Mouse (Mus musculus): Measurements from ENCODE around the gene Rgmb. TPM values are rescaled to one million over a fixed set of nuclear protein-coding genes. Genes with fewer than 3 reads are reported as not detected.

Gene Rgmb
- polyA plus RNA-seq, 1 experiment from 2014 or later, result 140 TPM

DNA sequence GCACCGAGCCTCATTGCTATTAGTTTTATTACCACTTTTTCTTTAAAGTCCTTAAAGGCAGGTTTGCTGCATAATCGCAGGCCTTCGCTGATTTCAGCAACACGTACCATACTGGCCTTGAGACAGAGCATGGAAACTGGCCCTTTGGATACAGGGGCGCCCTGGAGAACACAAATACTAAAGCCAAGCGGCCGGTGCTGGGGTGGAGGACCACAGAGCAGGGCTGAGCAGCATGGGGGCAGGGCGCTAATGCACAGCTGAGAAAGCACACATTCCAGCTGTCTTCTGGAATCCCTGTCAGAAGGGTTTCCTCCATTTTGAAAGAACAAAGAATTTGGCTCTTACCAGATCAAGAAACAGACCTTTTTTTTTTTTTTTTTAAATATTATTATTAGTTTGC, 12.5 kb downstream of the Rgmb start:
- H3K9ac ChIP-seq, result no peak overlapping the region
- no peak for ATAC-seq (ENCODE audit: low FRiP score)
- no peak overlapping the region for H3K27ac ChIP-seq
- peaks cover 74% of the 10 kb centered on the region for H3K4me1 ChIP-seq
- H3K4me3 ChIP-seq, result no peak overlapping the region
- no peak overlapping the region for H3K4me2 ChIP-seq (replicated peaks)
- no peaks in the 10 kb centered on the region for H3K27me3 ChIP-seq
- peaks cover 39% of the 10 kb centered on the region for H3K36me3 ChIP-seq
- H3K9me3 ChIP-seq (replicated peaks), result no peaks in the 10 kb centered on the region
- WGBS, result 73% methylated on average over 8 of the region's 8 CpGs

DNA sequence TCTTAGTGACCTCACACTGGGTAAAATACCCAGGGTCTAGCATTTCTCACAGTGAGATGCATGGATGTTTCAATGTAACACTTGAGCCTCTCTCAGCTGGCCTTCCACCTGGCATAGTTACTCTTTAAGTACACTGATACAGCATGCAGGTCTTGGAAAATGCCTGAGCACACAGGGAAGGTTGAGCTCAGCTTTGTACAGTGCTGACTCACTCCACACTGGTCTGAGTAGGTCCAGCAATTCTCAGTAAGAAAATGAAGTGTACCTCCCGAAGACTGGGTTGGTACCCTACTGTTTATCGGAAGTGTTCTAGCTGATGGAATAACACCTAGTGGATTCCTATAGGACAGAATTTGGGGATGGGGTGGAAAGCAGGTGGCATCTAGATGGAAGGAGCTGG, 13.2 kb downstream of the Rgmb start:
- Histone ChIP-seq H3K27ac (no peak overlapping the region), H3K36me3 (peaks cover 42% of the 10 kb centered on the region), H3K4me3 (no peak overlapping the region), H3K27me3 (no peaks in the 10 kb centered on the region), H3K9ac (no peak overlapping the region), H3K4me1 (peaks cover 71% of the 10 kb centered on the region), H3K4me2 (replicated peaks) (no peak overlapping the region), H3K9me3 (replicated peaks) (no peaks in the 10 kb centered on the region)
- no peak for ATAC-seq (ENCODE audit: low FRiP score)
- 98% methylated on average over 2 of the region's 2 CpGs for WGBS

DNA sequence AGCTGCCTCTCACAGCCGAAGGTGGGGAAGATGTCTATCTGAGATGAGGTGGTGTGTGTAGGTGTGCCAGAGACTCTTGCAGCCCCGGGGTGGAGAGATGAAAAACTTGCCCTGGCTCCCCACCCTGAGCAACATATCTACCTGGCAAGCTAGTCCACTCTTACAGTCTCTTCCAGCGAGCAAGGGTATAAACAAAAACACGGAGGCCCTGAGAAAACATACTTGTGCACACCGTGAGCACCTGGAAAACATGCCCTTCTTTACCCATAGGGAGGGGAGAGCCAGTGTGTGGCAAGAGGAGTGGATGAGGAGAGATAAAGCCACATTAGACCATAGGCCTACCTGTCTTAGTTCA, 13.8 kb downstream of the Rgmb start:
- H3K4me2 ChIP-seq (replicated peaks), result no peak overlapping the region
- peaks cover 44% of the 10 kb centered on the region for H3K36me3 ChIP-seq
- H3K27ac ChIP-seq, result no peak overlapping the region
- no peak overlapping the region for H3K9ac ChIP-seq
- peaks cover 70% of the 10 kb centered on the region for H3K4me1 ChIP-seq
- no peaks in the 10 kb centered on the region for H3K9me3 ChIP-seq (replicated peaks)
- 91% methylated on average over 5 of the region's 5 CpGs for WGBS
- no peak for ATAC-seq (ENCODE audit: low FRiP score)
- no peak overlapping the region for H3K4me3 ChIP-seq
- H3K27me3 ChIP-seq, result no peaks in the 10 kb centered on the region

DNA sequence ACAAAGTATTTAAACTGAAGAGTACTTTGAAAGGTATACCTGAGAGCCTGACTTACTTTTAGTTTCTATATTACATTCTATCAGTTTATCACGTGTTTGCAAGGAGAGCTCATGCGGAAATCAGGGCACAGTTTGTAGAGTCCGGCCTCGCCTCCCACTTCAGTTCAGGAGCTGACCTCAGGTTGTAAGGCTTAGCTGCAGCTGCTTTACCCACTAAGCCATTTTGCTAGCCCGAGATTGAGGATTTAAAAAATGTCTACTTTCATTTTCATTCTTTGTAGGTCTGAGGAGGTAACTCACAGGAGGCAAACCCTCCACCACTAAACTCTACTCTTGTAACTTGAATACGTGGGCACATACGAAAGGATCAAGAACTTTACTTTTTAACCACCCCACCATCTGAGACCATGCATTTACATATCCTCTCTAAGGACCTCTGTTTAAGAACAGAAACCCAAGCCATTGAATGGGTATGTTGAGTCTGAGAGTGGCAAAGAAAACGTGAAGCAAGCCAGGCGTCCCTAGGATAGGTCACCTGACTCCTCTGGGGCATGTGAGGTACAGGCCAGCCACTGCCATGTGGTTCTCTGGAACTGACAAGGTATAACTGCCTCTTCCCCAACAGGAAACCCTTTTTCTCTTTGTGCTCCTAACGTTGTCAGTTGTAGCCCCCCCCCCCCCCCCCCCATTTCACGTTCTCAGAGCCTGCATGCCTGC, 14.3 kb downstream of the Rgmb start:
- Histone ChIP-seq H3K4me1 (peaks cover 71% of the 10 kb centered on the region), H3K36me3 (peaks cover 44% of the 10 kb centered on the region)

DNA sequence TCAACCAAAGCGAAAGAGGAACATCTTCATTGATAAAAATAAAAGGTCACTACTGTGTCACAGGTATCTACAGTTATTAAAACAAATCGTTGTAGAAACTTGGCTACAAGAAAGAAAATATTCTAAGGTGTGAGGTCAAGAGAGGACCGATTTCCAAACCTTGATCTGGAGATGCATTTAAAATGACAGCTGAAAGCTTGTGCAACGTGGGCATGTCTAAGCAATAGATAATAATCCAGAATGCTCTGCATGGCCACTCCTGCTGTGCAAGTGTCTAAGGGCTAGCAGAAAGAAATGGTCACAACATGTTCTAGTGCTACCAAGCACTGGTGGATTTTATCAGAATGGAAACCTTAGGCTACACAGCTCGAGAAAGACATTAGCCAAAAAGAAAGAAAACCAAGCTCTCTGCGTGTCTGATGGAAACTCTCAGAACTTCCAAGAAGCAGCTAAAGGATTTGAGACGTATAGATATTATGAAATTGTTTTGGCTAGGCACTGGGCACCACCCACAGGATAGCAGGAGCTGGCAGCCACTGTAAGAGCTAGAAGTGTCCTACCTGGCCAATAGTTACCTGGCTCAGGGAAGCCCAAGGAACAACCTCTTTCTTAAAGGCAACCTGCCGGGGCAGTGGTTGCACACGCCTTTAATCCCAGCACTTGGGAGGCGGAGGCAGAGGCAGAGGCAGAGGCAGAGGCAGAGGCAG, 15.4 kb downstream of the Rgmb start:
- H3K36me3 ChIP-seq, result peaks cover 39% of the 10 kb centered on the region

More for the DNA sequence above, 14.3 kb downstream of the Rgmb start:
- no peak overlapping the region for H3K4me3 ChIP-seq
- no peak overlapping the region for H3K4me2 ChIP-seq (replicated peaks)
- ATAC-seq (ENCODE audit: low FRiP score), result no peak
- no peak overlapping the region for H3K27ac ChIP-seq
- 83% methylated on average over 9 of the region's 11 CpGs for WGBS
- no peak overlapping the region for H3K9ac ChIP-seq
- H3K27me3 ChIP-seq, result no peaks in the 10 kb centered on the region
- H3K9me3 ChIP-seq (replicated peaks), result no peaks in the 10 kb centered on the region

DNA sequence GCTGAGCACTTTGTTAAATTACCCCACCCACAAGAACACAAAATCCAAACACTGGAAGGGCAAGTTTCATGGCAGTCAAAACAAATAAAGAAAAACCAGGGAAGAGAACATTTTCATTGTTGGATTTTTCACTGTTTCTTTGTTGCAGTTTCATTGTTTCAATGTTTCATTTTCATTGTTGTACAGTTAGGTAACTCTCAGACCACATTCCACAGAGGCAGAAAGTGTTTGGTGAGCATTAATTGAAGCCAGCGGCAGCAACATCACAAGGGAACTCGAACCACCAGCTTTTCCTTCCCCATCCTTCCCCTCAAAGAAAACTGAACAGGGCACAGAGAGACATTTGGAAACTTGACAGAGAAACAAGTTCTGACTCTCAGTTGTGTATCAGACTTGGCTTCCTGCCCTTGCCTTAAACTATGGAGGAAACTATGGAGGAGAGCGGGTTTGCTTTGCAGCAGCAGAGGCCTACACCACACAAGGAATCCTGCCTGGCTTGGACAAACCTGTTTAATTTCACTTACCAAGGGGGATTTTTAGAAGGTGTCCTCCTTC, 17.1 kb downstream of the Rgmb start:
- no peaks in the 10 kb centered on the region for H3K9me3 ChIP-seq (replicated peaks)
- no peak overlapping the region for H3K27ac ChIP-seq
- 0 out of 2 replicates have a peak overlapping the region, but pooled peaks have one; percentile 5 for H3K9ac ChIP-seq
- peaks cover 79% of the 10 kb centered on the region for H3K4me1 ChIP-seq
- no peaks in the 10 kb centered on the region for H3K27me3 ChIP-seq
- H3K4me2 ChIP-seq (replicated peaks), result peak overlapping the region; percentile 12; the same call in 1 of the 2 replicates
- no peak for ATAC-seq (ENCODE audit: low FRiP score)
- no peak overlapping the region for H3K4me3 ChIP-seq
- 82% methylated on average over 3 of the region's 3 CpGs for WGBS
- H3K36me3 ChIP-seq, result peaks cover 27% of the 10 kb centered on the region

More for the DNA sequence above, 15.4 kb downstream of the Rgmb start:
- no peak for ATAC-seq (ENCODE audit: low FRiP score)
- no peak overlapping the region for H3K9ac ChIP-seq
- no peaks in the 10 kb centered on the region for H3K27me3 ChIP-seq
- no peak overlapping the region for H3K27ac ChIP-seq
- no peaks in the 10 kb centered on the region for H3K9me3 ChIP-seq (replicated peaks)
- H3K4me2 ChIP-seq (replicated peaks), result no peak overlapping the region
- peaks cover 71% of the 10 kb centered on the region for H3K4me1 ChIP-seq
- 90% methylated on average over 10 of the region's 10 CpGs for WGBS
- no peak overlapping the region for H3K4me3 ChIP-seq

DNA sequence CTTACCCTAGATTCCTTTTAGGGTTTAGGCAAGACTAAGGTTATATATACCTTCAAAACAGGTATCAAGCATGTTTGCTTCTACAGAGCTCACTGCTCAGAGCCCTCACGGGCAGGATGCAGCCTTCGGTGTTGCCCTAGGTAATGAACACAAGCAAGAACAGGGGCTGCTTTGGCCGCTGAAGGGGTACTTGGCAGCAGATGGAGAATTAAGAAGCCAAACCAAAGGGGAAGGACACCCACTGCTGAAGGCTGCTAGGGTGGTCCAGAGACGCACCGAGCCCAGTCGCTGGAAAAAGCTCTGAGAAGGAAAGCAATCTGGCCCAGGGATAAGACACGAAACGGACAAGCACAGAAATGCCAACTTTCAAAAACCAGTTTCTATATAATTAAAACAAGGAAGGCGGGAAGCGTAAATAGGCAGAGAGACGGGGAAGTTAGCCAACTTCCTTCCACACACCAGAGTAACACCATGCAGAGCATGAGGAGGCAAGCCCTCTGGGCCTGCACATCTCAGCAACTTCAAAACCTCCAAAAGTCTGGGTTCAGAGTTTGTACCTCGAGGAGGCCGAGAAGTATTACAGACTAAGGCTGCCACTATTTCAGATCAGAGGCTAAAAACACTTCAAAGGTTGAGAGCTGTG, 18.6 kb downstream of the Rgmb start:
- Histone ChIP-seq H3K27me3 (no peaks in the 10 kb centered on the region), H3K4me2 (replicated peaks) (no peak overlapping the region), H3K36me3 (peaks cover 20% of the 10 kb centered on the region), H3K4me1 (peaks cover 78% of the 10 kb centered on the region), H3K9me3 (replicated peaks) (no peaks in the 10 kb centered on the region), H3K4me3 (no peak overlapping the region), H3K27ac (no peak overlapping the region), H3K9ac (no peak overlapping the region)
- no peak for ATAC-seq (ENCODE audit: low FRiP score)
- 79% methylated on average over 13 of the region's 13 CpGs for WGBS

DNA sequence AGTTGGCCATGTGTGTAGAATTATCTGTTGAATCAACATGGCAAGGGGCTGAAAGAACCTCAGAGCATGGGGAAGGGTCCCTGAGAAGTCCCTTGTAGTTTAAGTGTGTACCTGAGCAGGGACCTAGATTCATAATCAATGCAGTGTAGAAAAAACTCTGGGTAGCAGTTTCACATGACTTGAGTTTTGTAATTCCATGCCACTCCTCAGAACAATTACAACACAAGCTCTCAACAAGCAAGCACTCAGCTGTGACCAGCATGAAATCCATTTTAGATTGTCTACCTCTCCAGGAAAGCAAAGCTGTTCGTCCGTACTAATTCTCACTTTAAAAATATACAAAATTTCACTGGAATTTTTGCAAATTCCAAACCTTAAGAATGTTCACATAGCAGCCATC, 20.9 kb downstream of the Rgmb start:
- no peak overlapping the region for H3K4me2 ChIP-seq (replicated peaks)
- peaks cover 26% of the 10 kb centered on the region for H3K36me3 ChIP-seq
- ATAC-seq (ENCODE audit: low FRiP score), result no peak
- 56% methylated on average over 2 of the region's 2 CpGs for WGBS
- H3K27me3 ChIP-seq, result no peaks in the 10 kb centered on the region
- no peaks in the 10 kb centered on the region for H3K9me3 ChIP-seq (replicated peaks)
- 0 out of 2 replicates have a peak overlapping the region, but pooled peaks have one; percentile 68 for H3K27ac ChIP-seq
- no peak overlapping the region for H3K9ac ChIP-seq
- H3K4me3 ChIP-seq, result no peak overlapping the region
- peaks cover 64% of the 10 kb centered on the region for H3K4me1 ChIP-seq

DNA sequence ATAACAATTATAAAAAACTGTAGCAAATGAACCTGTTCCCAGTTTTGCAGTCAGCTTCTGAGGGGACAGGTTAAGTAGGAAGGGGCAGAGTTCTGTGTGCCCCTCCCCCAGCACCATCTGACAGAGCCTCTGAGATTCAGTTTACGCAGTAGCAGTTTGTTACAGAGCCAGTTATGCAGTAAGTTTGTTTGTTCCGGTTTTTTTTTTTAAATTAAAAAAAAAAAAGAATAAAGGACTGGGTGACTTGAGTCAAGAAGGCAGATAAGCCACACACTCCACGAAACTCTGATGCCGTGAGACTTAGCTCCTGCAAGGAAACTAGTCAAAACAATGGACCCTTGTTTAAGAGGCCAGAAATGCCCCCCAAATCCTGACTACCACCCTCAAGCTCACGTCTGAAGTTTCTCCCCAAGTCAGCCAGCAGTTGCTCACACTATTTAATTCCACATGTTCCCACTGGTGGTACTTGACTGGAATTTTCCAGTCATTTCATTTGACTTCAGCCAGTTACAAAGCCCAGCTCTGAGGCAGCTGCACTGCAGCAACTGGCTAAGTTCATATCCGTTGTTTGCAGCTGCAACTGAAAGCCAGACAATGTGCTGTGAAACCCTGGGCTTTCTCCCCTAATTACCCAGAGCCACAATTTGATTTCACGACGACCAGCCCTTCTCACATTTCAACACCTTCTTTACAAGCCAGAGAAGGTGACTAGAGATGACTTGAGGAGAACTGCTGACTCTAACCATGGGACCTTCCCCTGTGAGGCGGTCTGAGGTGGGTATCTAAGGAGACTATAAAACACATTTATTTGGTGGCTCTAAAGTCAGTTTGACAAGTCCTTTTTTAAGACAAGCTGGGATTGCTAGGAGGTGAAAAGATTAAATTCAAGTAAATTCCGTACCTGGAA, 22.1 kb downstream of the Rgmb start:
- no peak overlapping the region for H3K4me2 ChIP-seq (replicated peaks)

DNA sequence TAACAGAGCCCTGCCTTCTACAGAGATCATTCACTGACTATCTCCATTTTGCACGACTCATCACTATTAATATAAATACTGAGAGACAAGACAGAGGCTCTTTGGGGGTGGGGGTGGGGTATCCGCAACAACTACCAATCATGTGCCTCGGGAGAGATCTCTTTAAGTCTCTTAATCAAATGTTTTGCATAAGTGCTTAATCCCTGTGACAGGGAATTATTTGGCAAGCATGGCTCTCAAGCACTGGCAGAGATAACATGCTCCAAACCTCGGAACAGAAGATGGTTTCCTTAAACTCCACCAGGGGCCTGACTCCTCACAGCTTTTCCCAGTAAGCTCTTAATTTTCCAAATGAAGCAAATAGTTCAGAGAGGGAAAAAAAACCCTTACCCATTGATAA, 22.8 kb downstream of the Rgmb start:
- Histone ChIP-seq H3K4me3 (no peak overlapping the region), H3K9me3 (replicated peaks) (no peaks in the 10 kb centered on the region), H3K36me3 (peaks cover 26% of the 10 kb centered on the region), H3K27me3 (no peaks in the 10 kb centered on the region), H3K9ac (no peak overlapping the region), H3K27ac (no peak overlapping the region), H3K4me1 (peaks cover 50% of the 10 kb centered on the region), H3K4me2 (replicated peaks) (no peak overlapping the region)
- WGBS, result 53% methylated on average over 4 of the region's 4 CpGs
- no peak for ATAC-seq (ENCODE audit: low FRiP score)

More for the DNA sequence above, 22.1 kb downstream of the Rgmb start:
- Histone ChIP-seq H3K27me3 (no peaks in the 10 kb centered on the region), H3K9ac (no peak overlapping the region), H3K4me3 (no peak overlapping the region), H3K36me3 (peaks cover 26% of the 10 kb centered on the region), H3K9me3 (replicated peaks) (no peaks in the 10 kb centered on the region), H3K4me1 (peaks cover 52% of the 10 kb centered on the region), H3K27ac (peak overlapping the region; percentile 68; the same call in 1 of the 2 replicates)
- 28% methylated on average over 10 of the region's 10 CpGs for WGBS
- no peak for ATAC-seq (ENCODE audit: low FRiP score)

DNA sequence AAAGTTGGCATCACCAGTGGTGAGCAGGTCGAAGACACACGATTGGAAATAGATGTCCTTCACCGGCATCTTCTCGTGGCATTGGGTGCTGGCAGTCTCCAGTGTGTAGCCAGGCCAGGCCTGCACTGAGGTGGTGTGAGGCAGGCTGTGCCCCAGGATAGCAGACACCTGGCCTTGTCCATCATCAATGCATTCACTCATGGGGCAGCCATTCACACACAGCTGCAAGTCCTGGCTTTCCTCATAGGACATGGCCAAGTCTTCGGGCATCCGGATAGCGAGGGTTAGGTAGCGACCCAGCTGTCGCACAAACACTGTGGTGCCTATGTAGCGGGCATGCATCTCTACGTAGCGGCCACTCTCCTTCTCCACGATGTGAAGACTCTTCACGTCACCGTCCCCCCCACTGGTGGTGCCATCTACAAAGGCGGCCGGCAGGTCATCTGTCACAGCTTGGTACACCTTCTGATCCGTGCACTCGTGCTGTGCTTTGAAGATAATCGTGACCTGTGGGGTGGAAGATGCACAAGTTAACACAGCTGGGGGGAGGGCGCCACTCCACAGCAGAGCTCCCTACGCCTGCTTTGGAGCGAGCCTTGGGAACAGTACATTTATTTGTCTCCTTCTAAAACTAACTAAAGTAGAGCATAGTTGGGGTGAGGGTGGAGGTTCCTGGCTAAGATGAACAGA, 23.4 kb downstream of the Rgmb start:
- Histone ChIP-seq H3K4me2 (replicated peaks) (no peak overlapping the region), H3K36me3 (peaks cover 22% of the 10 kb centered on the region), H3K27ac (no peak overlapping the region), H3K9ac (no peak overlapping the region), H3K9me3 (replicated peaks) (no peaks in the 10 kb centered on the region; the same call in 1 of the 2 replicates), H3K27me3 (no peaks in the 10 kb centered on the region), H3K4me3 (no peak overlapping the region), H3K4me1 (peaks cover 46% of the 10 kb centered on the region)
- WGBS, result 84% methylated on average over 23 of the region's 23 CpGs
- no peak; the same call in 1 of the 2 replicates for ATAC-seq (ENCODE audit: low FRiP score)

Data from hindbrain, embryonic 12.5 days (tissue).